Mouse (Mus musculus) kidney, postnatal 25 days (tissue): ENCODE measurements at regions not wholly inside any gene's neighbourhood (a gene's known extent, or its start where the extent isn't known, plus 50 kb on each side); places are given as distances from the start of the nearest gene placed in this dataset.

Source experiments
- DNase-seq, 2 experiments: peaks; one replicate each; pipeline ENCODE4 v3.0.0; 2021; ENCODE audit warnings: mixed read lengths in 2 of 2

DNA sequence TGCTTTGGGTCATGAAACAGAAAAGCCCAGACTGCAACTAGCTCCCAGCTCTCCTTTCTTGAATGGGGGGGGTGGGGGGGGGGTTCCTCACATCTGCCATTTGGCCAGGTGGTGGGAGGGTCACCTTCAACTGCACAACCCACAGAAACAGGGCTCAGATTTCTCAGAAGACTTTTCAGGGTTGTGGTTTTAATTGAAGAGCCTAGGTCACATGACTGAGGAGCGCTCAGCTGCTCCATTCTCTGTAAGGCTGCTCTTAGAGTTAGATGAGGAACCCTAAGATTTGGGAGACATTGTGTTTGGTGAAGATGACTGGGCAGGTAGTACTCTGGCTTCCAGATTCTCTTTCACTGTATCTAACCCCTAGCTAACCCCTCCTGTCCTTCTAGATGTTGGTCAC lies 225.8 kb upstream of the Vstm2b start:
- no peak for DNase-seq

GRCm38 (mm10) chr7:40674397-40674796 lies 223.7 kb upstream of the Vstm2b start:
- DNase-seq, result no peak

DNA sequence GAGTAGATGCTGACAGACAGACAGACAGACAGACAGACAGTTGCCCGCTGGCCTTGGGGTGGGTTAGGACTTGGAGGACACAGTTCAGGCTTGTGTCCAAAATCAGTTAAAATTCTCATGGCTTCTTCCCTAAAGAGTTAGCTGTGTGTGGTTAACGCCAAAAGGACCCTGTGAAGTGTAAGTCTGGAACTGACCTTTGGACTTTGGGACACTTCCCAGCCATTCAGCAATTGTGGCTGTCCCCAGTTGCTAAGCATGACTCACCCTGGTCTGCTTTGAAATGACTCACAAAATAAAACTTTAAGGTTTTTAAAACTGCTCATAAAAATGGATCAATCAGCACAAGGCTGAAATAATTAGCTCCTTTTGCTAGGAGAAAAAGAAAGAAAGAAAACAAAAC lies 220.5 kb upstream of the Vstm2b start:
- DNase-seq, result peak; percentile 70 to 74

- DNase-seq, result peak in 1 of 2 experiments; percentile 25
These were observed 217.6 kb upstream of the Vstm2b start for GRCm38 (mm10) chr7:40680567-40680966.

DNA sequence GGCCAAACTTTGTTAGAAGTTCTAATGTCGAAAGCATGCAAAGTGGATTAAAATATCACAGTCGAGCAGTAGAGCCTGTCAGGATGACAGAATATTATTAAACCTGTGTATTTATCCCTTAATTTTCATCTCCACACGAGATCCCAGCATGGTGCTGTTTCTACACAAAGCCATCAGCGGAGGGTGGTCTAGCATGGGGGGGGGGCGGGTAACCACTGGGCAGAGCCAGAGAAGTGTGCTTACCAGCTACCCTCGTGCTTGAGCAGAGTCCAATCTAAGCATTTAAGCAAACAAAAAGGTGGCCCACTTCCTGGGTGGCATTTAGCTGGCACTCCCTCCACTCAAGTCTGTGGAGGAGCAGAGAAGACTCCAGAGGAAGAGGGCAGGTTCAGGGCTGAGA lies 217.1 kb upstream of the Vstm2b start:
- no peak for DNase-seq

DNA sequence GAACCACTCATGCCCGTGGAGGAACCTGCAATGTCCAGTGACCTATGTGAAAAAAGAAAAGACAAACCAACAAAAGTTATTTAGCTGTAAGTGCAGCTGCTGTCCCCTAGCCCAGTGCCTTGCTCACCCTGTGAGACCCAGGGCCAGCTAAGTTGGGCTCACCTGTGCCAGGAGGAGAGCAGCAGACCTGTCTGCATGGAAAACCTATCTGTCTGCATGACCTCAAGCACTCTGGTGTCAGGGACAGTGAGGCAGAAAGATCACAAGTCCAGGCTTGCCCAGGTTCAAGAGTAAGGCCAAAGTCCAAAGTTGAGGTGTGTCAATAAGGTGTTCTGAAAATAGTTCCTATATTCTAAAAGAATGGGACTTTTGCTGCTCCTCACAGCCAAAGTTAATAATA lies 215.0 kb upstream of the Vstm2b start:
- DNase-seq, result peak; percentile 59 to 80

DNA sequence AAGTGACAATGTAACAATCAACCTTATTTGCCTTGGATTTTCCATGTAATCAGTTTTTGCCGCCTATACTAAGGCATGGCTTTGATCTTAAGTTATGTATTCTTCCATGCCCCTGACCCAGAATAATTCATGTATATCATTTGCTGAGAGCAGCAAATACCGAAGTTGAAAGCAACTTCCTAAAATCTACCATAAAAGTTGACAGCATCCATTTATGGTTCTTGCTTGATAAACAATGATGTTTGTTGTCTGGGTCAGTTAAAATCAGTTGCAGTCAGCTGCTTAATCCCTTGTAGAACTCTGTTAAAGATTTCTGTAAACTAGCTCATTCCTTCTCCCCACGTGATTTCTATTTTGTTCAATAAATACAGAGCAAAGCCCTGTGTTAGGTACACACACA lies 214.5 kb upstream of the Vstm2b start:
- no peak for DNase-seq

- DNase-seq, result no peak
These were observed 211.1 kb upstream of the Vstm2b start for GRCm38 (mm10) chr7:40687005-40687404.

GRCm38 (mm10) chr7:40688546-40688945 lies 209.6 kb upstream of the Vstm2b start:
- no peak for DNase-seq

DNA sequence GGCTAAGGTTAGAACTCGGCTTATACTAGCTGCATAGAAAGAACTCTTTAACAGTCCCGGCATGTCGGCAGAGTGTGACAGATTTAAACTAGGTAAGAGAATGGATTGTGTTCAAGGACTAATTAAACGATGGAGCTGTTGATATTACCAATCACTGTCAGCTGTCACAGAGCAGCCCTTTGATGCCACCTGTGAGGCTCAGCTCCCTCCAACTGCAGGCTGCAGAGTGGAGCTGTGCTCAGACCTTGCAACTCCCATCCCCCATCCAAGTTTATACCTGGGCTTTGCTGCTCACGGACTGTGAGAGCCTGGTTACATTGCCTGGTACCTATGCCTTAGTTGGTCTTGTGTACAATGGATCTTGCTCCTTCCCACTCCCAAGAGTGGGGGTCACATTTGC lies 204.4 kb upstream of the Vstm2b start:
- no peak for DNase-seq

DNA sequence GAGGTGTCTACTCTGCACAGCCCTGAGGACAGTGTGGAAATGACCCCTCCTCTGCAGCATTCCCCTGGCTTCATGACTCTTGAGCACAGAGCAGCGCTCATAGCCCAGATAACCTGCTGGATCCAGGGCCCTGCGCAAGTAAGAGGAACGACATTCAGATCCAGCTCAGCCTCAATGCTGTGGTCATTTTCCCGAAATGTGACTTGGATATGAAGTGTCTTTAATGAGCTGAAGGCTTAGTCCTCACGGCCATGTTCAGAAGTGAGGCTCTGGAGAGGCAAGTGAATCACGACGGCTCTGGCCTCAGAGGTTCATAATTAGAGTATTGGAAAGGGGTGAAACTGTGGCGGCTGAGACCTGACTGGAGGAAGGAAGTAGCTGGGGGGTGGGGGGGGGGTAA lies 200.6 kb upstream of the Vstm2b start:
- DNase-seq, result no peak

- no peak for DNase-seq
These were observed 199.8 kb upstream of the Vstm2b start for GRCm38 (mm10) chr7:40698309-40698708.

DNA sequence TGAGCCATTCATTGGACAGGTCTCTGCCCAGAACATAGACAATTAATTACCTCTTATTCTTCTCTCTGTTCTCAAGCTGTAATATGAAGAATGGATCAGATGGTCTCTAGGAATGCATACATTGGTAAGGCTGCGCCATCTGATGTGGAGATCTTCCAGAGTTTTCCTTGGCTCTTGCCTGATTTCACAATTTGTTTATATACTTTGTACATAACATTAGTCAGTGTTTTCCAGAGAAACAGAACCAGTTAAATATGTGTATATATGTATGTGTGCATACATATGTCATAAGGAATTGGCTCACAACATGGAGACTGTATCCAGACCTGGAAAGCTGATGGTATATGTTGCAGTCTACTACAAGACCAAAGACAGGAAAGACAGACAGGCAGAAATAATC lies 198.5 kb upstream of the Vstm2b start:
- no peak for DNase-seq

DNA sequence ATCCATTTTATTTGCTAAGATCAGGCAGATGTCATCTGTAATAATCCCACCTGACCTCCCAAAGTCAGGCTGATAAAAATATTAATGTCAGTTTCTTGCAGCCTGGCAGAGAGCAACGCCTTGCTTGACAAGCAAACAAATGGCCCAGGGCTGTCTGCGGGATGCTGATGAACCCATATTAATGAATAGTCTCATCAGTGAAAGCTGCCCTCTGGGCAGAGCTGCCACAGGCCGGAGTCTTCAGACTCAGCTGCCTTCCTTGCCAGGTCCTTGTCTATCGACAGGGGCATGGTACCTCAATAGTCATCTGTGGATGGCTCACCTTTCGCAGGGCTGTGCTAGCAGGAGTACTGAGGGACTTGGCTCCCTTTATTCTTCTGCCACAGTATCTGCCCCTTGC lies 197.5 kb upstream of the Vstm2b start:
- no peak for DNase-seq

GRCm38 (mm10) chr7:40702191-40703045 lies 195.7 kb upstream of the Vstm2b start:
- DNase-seq, result no peak

GRCm38 (mm10) chr7:40708231-40708630 lies 189.9 kb upstream of the Vstm2b start:
- DNase-seq, result no peak

- no peak for DNase-seq
These were observed 180.1 kb upstream of the Vstm2b start for GRCm38 (mm10) chr7:40717991-40718390.

DNA sequence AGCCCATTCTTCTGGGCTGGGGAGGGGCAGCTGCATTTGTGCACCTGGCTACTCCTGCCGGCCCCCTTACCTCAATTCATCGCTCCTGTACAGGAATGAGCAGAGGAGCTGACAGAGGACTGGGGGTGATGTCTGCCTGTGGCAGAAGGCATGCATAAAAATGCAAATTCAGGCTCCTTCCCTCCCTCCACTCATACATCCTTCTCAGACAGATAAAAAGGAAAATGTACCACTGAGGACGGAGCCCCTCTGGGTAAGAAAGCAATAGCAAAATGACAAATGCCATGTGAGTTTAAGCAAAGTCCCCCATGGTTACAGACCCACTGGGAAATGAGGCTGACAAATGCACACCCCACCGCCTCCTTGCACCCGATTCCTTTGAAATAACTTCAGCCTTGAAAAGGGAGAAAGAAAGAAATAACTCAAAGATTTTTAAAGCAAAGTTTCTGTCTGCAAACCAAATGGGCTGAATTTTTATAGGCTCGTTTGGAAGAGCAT lies 161.1 kb upstream of the Vstm2b start:
- DNase-seq, result no peak

- no peak for DNase-seq
These were observed 160.6 kb upstream of the Vstm2b start for GRCm38 (mm10) chr7:40737496-40737895.

- no peak for DNase-seq
These were observed 160.0 kb upstream of the Vstm2b start for GRCm38 (mm10) chr7:40738174-40738573.

DNA sequence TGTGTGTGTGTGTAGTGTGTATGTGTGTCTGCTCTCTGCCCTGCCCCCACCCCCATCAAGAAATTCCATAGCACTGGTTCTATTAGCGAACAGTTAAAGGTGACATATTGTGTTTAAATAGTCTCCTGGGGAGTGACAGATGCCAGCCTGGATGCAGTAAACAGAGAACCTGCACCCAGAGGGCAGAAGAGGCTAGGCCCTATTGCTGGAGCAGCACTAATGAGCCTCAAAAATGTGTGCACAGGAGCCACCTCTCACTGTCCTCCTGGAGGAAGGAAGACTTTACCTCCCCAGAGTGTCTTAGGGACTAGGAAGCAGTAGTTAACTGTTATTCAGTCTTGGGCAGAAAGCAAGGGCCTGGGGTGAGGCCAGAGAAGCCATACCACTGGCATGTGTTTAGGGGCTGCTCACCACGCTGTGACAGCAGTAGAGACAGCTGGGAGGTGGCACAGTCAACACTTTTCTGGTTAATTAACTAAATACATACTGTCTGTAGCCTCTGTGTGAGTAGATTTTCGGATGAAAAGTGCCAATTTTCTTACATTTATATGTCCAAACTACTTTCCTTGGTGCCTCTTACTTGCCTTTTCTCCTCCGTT lies 155.5 kb upstream of the Vstm2b start:
- no peak for DNase-seq

- peak in 1 of 2 experiments; percentile 10 for DNase-seq
These were observed 146.3 kb upstream of the Vstm2b start for GRCm38 (mm10) chr7:40751779-40752178.

GRCm38 (mm10) chr7:40752195-40752594 lies 145.9 kb upstream of the Vstm2b start:
- DNase-seq, result no peak

GRCm38 (mm10) chr7:40753490-40753889 lies 144.6 kb upstream of the Vstm2b start:
- DNase-seq, result no peak
